Mouse (Mus musculus) retina, postnatal 1 day (tissue): ENCODE measurements around the gene Smco3.
A peak's percentile ranks its signal among the peaks of the same experiment; 100 is the strongest.
"Not testable (repeated sequence)": the region's sequence is repeated elsewhere in the genome, so short reads cannot be mapped to it uniquely, and the experiment has no call there.

Source experiments
- DNase-seq: peaks from one replicate; pipeline ENCODE4 v3.0.0-alpha.2; 2012

Gene Smco3

DNA sequence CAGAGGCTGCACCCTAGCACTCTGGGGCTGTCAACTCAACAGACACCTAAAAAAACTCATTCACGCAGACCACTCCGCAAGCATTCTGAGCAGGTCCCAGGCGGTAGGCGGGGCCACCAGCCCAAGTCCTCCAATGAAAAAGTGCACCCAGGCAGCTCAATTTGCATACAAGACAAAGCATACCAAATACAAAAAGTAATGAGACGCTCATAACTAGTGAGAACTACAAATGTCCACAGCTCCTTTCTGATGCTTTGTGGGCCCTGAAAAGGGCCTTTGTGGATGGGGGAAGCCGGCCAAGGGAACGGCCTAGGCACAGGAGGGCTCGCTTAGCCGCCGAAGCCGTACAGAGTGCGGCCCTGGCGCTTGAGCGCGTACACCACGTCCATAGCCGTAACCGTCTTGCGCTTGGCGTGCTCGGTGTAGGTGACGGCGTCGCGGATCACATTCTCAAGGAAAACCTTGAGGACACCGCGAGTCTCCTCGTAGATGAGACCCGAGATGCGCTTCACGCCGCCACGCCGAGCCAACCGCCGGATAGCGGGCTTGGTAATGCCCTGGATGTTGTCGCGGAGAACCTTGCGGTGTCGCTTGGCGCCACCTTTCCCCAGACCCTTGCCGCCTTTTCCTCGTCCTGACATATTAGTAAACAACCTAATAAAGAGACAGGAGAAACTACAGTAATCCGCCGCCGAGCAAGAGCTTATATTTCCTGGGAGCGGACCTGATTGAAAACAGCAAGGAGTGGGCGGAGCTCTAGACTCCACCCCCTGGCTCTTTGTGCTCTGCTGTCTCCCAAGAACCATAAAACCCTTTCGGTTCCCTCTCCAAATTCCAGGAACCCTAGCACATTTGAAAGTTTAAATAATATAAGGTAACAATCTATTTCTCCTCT, 31.3 kb downstream of the Smco3 start, which contains the start of gene Hist4h4:
Gene Hist4h4 (minus strand): TSS at position 677 of the 895 bp plus-strand sequence.
- DNase-seq = peak; percentile 95

GRCm38 (mm10) chr6:136803093-136803738, 32.0 kb downstream of the Smco3 start:
- DNase-seq = no peak

GRCm38 (mm10) chr6:136801274-136801673, 34.0 kb downstream of the Smco3 start:
- DNase-seq = no peak

DNA sequence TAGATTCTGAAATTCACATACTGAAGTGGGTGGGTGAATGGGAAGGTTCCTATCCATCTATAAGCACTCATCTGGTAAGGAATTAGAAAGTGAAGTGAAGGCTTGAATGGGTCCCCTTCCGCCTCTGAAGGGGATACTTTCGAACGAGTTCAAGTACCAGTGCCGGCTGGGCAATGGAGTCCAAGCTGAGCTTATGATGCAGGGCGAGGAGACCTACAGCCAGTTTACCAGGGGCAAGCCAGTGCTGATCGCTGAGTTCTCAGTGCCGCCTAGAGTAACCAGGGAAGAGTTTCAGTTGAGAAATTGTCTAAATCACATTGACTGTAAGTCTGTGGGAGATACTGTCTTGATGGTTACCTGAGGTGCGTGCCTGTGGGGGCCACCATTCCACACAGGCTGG, 34.5 kb downstream of the Smco3 start:
- no peak for DNase-seq

GRCm38 (mm10) chr6:136797874-136798693, 37.2 kb downstream of the Smco3 start:
- not testable (repeated sequence) for DNase-seq

DNA sequence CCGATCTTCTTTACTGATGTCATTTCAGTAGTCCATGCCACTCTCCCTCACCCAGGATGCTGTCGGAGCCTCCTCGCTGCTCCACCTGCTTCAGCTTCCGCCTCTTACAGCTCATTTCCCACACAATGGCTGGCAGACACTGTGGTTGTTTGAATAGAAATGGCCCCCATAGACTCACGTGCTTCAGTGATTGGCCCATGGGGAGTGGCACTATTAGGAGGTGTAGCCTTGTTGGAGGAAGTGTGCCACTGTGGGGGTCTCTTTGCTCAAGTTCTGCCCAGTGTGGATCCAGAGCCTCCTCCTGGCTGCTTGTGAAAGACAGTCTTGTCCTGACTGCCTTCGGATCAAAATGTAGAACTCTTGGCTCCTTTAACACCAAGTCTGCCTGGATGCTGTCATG, 39.4 kb downstream of the Smco3 start:
- peak; percentile 17 for DNase-seq

GRCm38 (mm10) chr6:136795110-136795509, 40.1 kb downstream of the Smco3 start:
- peak; percentile 38 for DNase-seq

- peak; percentile 32 for DNase-seq
These were observed 41.3 kb downstream of the Smco3 start for GRCm38 (mm10) chr6:136793831-136794525.

GRCm38 (mm10) chr6:136792884-136793758, 42.1 kb downstream of the Smco3 start:
- peak; percentile 20 for DNase-seq

GRCm38 (mm10) chr6:136789391-136789971, 45.8 kb downstream of the Smco3 start:
- no peak for DNase-seq

DNA sequence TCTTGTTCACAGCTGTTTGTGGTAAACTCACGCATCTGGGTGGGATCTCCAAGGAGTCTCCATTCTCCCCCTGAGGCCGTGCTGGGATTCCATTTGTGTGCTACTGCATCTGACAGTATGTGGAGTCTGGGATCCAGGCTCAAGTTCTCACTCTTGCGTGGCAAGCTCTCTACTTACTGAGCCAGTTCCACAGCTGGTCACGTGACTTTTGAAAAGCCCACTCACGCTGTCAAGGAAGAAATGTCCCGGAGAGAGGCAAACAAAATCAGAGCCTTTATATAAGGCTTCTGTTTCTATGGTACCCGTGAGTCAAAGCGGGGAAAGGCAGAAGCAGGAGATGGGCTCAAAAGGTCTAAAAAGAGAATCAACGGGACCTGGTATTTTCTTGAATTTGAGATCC, 52.5 kb downstream of the Smco3 start:
- DNase-seq = no peak

- DNase-seq = no peak
These were observed 53.1 kb downstream of the Smco3 start for GRCm38 (mm10) chr6:136782146-136782545.

- no peak for DNase-seq
These were observed 53.8 kb downstream of the Smco3 start, which contains the start of gene Gucy2c for GRCm38 (mm10) chr6:136781377-136781986. Gucy2c (minus strand) TSS chr6:136781765.
